Mouse (Mus musculus) ZHBTc4 (cell line): ENCODE measurements around the gene Pak1ip1.
"Not testable (repeated sequence)": the region's sequence is repeated elsewhere in the genome, so short reads cannot be mapped to it uniquely, and the experiment has no call there.

ENCODE experiments used
- DNase-seq: peaks from one replicate; pipeline ENCODE4 v3.0.0-alpha.2; 2011; ENCODE audit warnings: low read depth, low spot score

The Pak1ip1 gene

GRCm38 (mm10) chr13:41000926-41001639 lies at the start of gene Pak1ip1:
TSS of gene Pak1ip1 (plus strand) at chr13:41001023.
- DNase-seq = peak; percentile 97

DNA sequence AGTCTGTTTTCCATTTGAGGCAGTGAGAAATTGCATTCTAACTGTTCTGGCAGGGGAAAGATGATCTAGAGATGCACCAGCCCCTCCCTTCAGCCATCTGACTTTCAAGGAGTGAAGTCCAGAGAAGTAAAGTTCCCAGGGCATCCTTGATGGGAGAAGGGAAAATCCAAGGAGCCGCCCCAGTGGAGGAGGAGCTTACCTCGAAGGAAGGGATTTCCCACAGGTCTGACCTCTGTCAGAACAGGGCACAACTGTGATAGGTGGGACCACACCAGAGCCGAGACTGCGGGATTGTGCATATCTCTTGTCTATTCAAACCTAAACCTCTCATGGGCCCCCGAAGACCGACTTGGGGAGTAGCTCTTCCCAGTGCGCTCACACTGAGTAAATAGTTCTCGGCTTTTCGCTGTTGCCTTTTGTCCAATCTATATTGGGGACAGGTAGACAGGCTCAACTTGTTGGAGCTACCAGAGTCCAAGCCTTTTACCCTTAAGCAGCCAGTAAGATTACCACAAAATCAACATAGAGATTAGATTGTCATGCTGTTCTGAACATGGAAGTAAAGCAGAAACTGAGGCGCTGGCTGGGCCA lies 49.3 kb upstream of the Pak1ip1 start:
- DNase-seq = peak; percentile 75

GRCm38 (mm10) chr13:40953231-40953630 lies 47.6 kb upstream of the Pak1ip1 start:
- DNase-seq = no peak

DNA sequence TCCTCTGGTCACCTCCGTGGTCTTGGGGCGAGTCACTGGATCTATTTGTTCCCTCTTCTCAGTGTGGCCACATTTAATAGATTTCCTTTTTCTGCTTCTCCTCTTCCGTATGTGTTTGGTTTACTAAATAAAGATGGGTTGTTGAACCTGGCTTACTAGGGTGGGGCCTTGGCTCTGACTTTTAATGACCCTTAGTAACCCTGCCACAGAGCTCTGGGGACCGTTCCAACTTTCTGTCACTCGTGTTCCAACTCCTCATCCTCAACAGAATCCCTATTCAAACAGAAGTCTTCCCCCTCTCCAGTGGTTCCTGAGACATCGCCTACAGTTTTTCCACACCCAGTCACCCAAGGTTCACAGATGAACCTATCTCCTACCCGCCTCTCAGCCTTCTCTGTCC lies 45.0 kb upstream of the Pak1ip1 start:
- no peak for DNase-seq

- no peak for DNase-seq
Observed at GRCm38 (mm10) chr13:40967609-40968008, 33.2 kb upstream of the Pak1ip1 start.

DNA sequence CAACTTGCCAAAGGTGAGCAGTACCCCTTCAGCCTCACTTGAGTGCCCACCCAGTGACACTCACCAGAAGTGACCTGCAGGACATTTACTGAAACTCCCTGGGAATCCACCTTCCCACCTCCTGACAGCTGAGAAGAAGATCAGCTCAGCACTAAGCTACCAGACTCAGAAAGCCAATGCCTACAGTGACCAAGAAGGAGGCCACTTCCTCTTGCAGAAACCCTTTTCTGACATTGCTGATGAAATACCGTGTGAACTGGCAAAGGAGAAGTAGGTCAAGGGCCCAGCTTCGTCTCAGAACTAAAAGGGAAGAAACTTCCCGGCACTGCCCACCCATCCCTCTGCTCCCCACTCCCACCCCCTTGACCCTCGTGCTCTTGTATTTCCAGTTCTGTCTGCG lies 32.3 kb upstream of the Pak1ip1 start:
- no peak for DNase-seq

GRCm38 (mm10) chr13:40969761-40970390 lies 30.9 kb upstream of the Pak1ip1 start:
- DNase-seq = peak; percentile 71

GRCm38 (mm10) chr13:40971261-40971660 lies 29.6 kb upstream of the Pak1ip1 start:
- DNase-seq = no peak

DNA sequence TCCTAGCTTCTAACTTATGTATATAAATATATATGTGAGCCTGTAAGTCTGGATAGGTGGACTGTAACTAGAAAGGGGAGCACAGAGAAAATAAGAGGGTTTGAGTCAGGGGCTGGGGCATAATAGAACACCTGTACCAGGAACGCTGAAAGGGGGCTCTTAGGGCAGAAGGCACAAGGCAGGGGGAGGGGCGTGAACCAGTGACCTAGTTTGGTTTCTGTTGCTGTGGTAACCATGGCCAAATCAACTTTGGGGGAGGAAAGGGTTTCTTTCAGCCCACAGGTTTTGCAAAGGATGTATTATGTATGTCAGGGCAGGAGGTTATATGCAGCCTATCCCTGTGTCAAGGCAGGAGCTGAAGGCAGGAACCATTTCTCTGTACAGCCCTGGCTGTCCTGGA lies 29.0 kb upstream of the Pak1ip1 start:
- no peak for DNase-seq

- DNase-seq = peak; percentile 39
Observed at GRCm38 (mm10) chr13:40972976-40973375, 27.8 kb upstream of the Pak1ip1 start.

DNA sequence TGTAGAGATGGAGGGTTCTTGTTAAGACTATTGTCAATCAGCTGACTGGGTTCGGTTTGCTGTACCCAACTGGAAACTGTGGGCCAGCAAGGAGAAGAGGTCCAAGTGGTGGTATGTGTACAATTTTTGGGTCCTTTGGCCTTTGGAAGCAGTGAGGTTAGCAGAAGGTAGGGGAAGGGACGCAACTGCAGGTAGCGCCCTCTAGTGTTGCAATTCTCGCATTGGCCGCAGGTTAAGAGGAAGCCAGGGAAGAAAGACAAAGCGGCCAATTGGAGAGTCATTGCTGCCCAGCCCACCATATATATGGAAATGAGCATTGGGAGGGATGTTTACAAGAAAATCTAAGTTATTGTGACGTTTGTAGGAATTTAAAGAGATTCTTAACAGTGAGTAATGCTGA lies 23.2 kb upstream of the Pak1ip1 start:
- DNase-seq = peak; percentile 93

- no peak for DNase-seq
Observed at GRCm38 (mm10) chr13:40978652-40979051, 22.2 kb upstream of the Pak1ip1 start.

GRCm38 (mm10) chr13:40979321-40979720 lies 21.5 kb upstream of the Pak1ip1 start:
- no peak for DNase-seq

GRCm38 (mm10) chr13:40982759-40983158 lies 18.1 kb upstream of the Pak1ip1 start:
- no peak for DNase-seq

DNA sequence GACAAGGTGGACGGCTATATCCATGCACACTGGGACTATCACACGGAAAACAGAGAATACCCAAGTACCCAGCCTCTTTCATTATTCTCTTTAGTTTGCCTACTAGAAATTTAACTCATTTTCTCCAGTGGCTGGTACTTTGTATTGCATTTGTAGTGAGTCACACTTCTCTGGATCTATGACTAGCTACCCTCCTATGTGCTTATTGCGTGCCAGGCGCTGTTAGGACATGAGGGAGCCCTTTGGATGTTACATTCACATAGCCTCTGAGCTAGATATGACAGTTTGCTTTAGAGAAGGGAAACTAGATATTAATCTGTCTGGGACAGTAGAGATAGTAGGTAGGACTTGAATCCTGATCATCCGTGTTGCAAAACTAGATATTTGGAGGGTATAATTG lies 14.7 kb upstream of the Pak1ip1 start:
- no peak for DNase-seq

GRCm38 (mm10) chr13:40987608-40988303 lies 13.1 kb upstream of the Pak1ip1 start:
- DNase-seq = not testable (repeated sequence)

- no peak for DNase-seq
Observed at GRCm38 (mm10) chr13:40988418-40988817, 12.4 kb upstream of the Pak1ip1 start.

GRCm38 (mm10) chr13:40994487-40995263 lies 6.1 kb upstream of the Pak1ip1 start:
- DNase-seq = peak; percentile 49

DNA sequence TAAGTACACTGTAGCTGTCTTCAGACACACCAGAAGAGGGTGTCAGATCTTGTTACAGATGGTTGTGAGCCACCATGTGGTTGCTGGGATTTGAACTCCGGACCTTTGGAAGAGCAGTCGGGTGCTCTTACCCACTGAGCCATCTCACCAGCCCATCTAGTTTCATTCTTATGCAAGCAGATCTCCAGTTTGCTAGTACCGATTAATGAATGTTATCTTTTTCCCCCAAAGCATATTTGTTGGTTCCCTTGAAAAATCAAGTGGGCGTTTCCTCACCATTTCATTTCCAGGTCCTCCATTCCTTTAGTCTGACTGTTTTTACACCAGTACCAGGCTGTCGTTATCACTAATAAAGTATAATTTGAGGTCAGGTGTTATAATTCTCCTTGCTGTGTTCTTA lies 2.3 kb upstream of the Pak1ip1 start:
- DNase-seq = not testable (repeated sequence)

GRCm38 (mm10) chr13:41000140-41000925 lies 490 bp upstream of the Pak1ip1 start:
- peak; percentile 41 for DNase-seq

DNA sequence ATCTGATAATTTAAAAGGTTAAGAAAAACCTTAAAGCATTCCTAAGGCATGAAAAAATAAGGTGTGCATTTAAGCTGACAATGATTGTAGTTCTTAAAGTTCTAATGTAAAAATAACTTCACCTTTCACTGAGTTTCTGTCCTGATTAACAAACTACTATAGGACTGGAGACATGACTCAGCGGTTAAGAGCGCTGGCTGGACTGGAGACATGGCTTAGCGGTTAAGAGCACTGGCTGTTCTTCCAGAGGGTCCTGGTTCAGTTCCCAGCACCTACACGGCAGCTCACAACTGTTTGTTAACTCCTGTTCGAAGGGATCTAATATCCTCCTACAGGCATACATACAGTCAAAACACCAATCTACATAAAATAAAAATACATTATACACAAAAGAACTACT lies 1.2 kb downstream of the Pak1ip1 start:
- no peak for DNase-seq
